Mouse (Mus musculus): Measurements from ENCODE around the gene Rdh19.
"Not testable (repeated sequence)": the region's sequence is repeated elsewhere in the genome, so short reads cannot be mapped to it uniquely, and the experiment has no call there.

DNA sequence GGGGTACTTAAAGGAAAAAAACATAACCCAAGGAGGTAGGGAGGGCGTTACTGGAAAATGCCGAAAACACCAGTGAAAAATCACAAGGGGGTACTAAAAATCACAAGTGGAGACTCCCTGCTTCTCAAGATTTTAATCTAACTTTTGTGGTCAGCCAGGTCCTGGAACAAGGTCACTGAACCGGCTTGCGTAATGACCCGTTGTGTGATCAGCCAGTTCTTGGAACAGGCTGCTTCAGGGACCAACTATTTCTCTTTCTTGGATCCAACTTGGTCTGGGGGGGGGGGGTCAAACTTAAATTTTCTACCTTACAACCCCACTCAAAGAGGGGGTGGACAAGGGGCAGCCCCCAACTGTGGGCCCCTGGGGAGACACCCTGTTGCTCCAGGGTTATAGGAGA, 11.9 kb upstream of the Rdh19 start:
- not testable (repeated sequence) for TF ChIP-seq CTCF, EP300 (IDR thresholded peaks at IDR 0.05; ENCODE audit: low read depth)

All from liver, postnatal 0 days (tissue).